In the genomic region with DNA sequence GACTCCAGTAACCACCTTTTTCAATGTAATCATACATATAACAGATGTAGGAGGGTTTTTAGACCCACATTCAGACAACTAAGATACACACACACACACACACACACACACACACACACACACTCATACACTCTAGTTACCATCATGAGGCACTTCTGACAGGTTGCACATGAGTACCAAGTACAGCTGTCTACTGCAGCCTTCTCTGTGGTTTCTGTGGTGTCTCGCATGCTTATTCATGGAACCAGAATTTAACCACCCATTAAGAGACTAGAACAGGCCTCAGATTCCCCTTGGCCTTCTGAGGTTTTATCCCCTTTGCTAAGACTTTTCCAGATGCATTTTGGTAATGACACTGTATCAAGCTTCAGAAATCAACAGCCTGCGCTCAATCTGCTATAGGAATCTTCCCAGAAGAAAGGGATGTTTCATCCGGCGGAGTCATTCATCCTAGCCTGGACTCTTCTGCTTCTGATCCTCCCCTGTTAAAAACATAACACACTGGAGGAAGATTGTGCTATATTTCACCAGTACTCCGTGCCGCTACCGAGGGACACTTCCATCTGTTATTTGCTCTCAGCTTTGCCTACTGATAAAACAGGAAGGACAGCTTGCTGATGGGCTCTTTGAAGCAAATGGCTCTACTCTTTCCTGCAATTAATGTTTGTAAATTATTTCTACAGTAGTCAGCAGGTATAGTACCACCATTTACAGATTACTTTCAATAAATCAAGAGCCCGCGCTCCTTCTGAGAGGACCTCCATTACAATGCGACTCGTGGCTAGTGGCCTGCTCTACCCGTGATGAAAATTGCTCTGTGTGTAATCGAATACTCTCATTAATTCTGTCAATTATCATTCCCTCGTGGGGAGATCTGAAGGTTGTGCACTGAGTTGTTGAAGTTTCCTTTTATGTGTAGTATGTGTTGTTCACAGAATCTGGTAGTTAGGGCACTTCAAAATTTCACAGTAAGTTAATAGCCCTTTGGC, we compare ENCODE assay signal across 17 mouse cellular contexts.
A peak's percentile ranks its signal among the peaks of the same experiment; 100 is the strongest.
DNase-seq lines count a peak whose midpoint lies in the region; ATAC-seq lines count a peak whose summit lies in the region.
"Had no signal": no experiment of that assay in that cellular context is flagged by ENCODE, and none has a peak within 500 bp of the region (broad histone marks: within the 10 kb centered on the region; RNA-seq: fewer than 3 reads in every experiment).

No protein-coding gene starts in this region.

- ATAC-seq in forebrain, embryonic 11.5 days (replicated peaks; ENCODE audit: low FRiP score): peak; percentile 66
- ATAC-seq in neural tube, embryonic 13.5 days (ENCODE audit: low read depth): peak; percentile 47
- peak; percentile 70; the same call in 1 of the 2 replicates for ATAC-seq in neural tube, embryonic 15.5 days (ENCODE audit: low FRiP score)
- ATAC-seq in megakaryocyte progenitor cell, adult 5-6 weeks (replicated peaks; ENCODE audit: poor library complexity): no peak

- no peaks in the 10 kb centered on the region for H3K4me1 ChIP-seq in forebrain, embryonic 11.5 days (replicated peaks; ENCODE audit: control insufficient read depth, insufficient read depth, low read length)
- H3K4me1 ChIP-seq in forebrain, embryonic 10.5 days: no peaks in the 10 kb centered on the region; the same call in 1 of the 2 replicates
- 0 out of 2 replicates have a peak, but pooled peaks cover 4% of the 10 kb centered on the region for H3K4me1 ChIP-seq in neural tube, embryonic 13.5 days (replicated peaks)
- peaks cover 8% of the 10 kb centered on the region; the same call in 1 of the 2 replicates for H3K4me1 ChIP-seq in neural tube, embryonic 15.5 days
- H3K4me1 ChIP-seq: embryonic facial prominence, embryonic 15.5 days; heart, embryonic 15.5 days had no signal

- 74% methylated on average over 14 of the region's 14 CpGs for WGBS in forebrain, embryonic 11.5 days
- WGBS in forebrain, embryonic 10.5 days: 84% methylated on average over 14 of the region's 14 CpGs
- WGBS in neural tube, embryonic 13.5 days: 57% methylated on average over 14 of the region's 14 CpGs
- WGBS in neural tube, embryonic 15.5 days: 57% methylated on average over 14 of the region's 14 CpGs

- no peak overlapping the region for H3K9ac ChIP-seq in forebrain, embryonic 11.5 days (ENCODE audit: low read length)
- H3K9ac ChIP-seq in neural tube, embryonic 13.5 days: no peak overlapping the region
- no peak overlapping the region for H3K9ac ChIP-seq in neural tube, embryonic 15.5 days (replicated peaks)
- H3K9ac ChIP-seq: embryonic facial prominence, embryonic 15.5 days; heart, embryonic 15.5 days; hindbrain, embryonic 15.5 days; lung, embryonic 14.5 days had no signal

- H3K9me3 ChIP-seq in forebrain, embryonic 11.5 days (ENCODE audit: control insufficient read depth, low read length): no peaks in the 10 kb centered on the region
- no peaks in the 10 kb centered on the region for H3K9me3 ChIP-seq in forebrain, embryonic 10.5 days
- H3K9me3 ChIP-seq in neural tube, embryonic 13.5 days: no peaks in the 10 kb centered on the region
- no peaks in the 10 kb centered on the region for H3K9me3 ChIP-seq in neural tube, embryonic 15.5 days (replicated peaks)
- H3K9me3 ChIP-seq: embryonic facial prominence, embryonic 15.5 days; heart, embryonic 15.5 days; hindbrain, embryonic 15.5 days had no signal

- no peak for DNase-seq in forebrain, embryonic 11.5 days (ENCODE audit: low spot score)
- DNase-seq in forebrain, embryonic 10.5 days (ENCODE audit: extremely low spot score, low spot score): no peak
- DNase-seq in neural tube, embryonic 10.5 days (ENCODE audit: extremely low spot score, low spot score): no peak
- DNase-seq in kidney, postnatal 14 days: no peak
- DNase-seq in kidney, adult 8-10 months: no peak
- DNase-seq: adrenal gland, postnatal 10 days; cerebellum, postnatal 10 days; kidney, adult 2 months; liver; lung, embryonic 14.5 days; right cerebral cortex, adult 18-20 months had no signal

- no peaks in the 10 kb centered on the region for H3K27me3 ChIP-seq in forebrain, embryonic 11.5 days (ENCODE audit: control insufficient read depth, insufficient read depth, low read length)
- no peaks in the 10 kb centered on the region for H3K27me3 ChIP-seq in forebrain, embryonic 10.5 days (ENCODE audit: poor library complexity, severe bottlenecking)
- H3K27me3 ChIP-seq in neural tube, embryonic 13.5 days: no peaks in the 10 kb centered on the region
- H3K27me3 ChIP-seq in neural tube, embryonic 15.5 days (replicated peaks): no peaks in the 10 kb centered on the region
- H3K27me3 ChIP-seq: embryonic facial prominence, embryonic 15.5 days; heart, embryonic 15.5 days; hindbrain, embryonic 15.5 days had no signal

- no peaks in the 10 kb centered on the region for H3K36me3 ChIP-seq in forebrain, embryonic 11.5 days (ENCODE audit: control insufficient read depth, insufficient read depth, low read length)
- H3K36me3 ChIP-seq in forebrain, embryonic 10.5 days (replicated peaks): no peaks in the 10 kb centered on the region
- no peaks in the 10 kb centered on the region for H3K36me3 ChIP-seq in neural tube, embryonic 13.5 days
- no peaks in the 10 kb centered on the region for H3K36me3 ChIP-seq in neural tube, embryonic 15.5 days
- H3K36me3 ChIP-seq: embryonic facial prominence, embryonic 15.5 days; heart, embryonic 15.5 days; hindbrain, embryonic 15.5 days had no signal

- no peak overlapping the region for H3K4me2 ChIP-seq in forebrain, embryonic 11.5 days (ENCODE audit: low read depth, low read length, severe bottlenecking)
- H3K4me2 ChIP-seq in neural tube, embryonic 13.5 days: no peak overlapping the region
- no peak overlapping the region; the same call in 1 of the 2 replicates for H3K4me2 ChIP-seq in neural tube, embryonic 15.5 days
- H3K4me2 ChIP-seq: embryonic facial prominence, embryonic 15.5 days; heart, embryonic 15.5 days; hindbrain, embryonic 15.5 days; lung, embryonic 14.5 days had no signal

- no peak overlapping the region for H3K4me3 ChIP-seq in forebrain, embryonic 11.5 days (ENCODE audit: low read depth, low read length)
- H3K4me3 ChIP-seq in forebrain, embryonic 10.5 days: no peak overlapping the region
- H3K4me3 ChIP-seq in neural tube, embryonic 13.5 days: no peak overlapping the region
- H3K4me3 ChIP-seq in neural tube, embryonic 15.5 days (replicated peaks): no peak overlapping the region
- H3K4me3 ChIP-seq: embryonic facial prominence, embryonic 15.5 days; heart, embryonic 15.5 days; hindbrain, embryonic 15.5 days had no signal

- no peak overlapping the region for H3K27ac ChIP-seq in forebrain, embryonic 11.5 days (ENCODE audit: low read depth, low read length)
- H3K27ac ChIP-seq in forebrain, embryonic 10.5 days: no peak overlapping the region
- H3K27ac ChIP-seq in neural tube, embryonic 13.5 days (replicated peaks): 0 out of 2 replicates have a peak overlapping the region, but pooled peaks have one; percentile 54
- peak overlapping the region; percentile 28; the same call in 1 of the 2 replicates for H3K27ac ChIP-seq in neural tube, embryonic 15.5 days (replicated peaks)
- H3K27ac ChIP-seq: embryonic facial prominence, embryonic 15.5 days; heart, embryonic 15.5 days; hindbrain, embryonic 15.5 days had no signal

Comparison
In these comparisons a context has a peak if more than half of its experiments do, and no peak if none do; other contexts are left out.
1. H3K27ac ChIP-seq: peak in neural tube, embryonic 13.5 days (single experiment) and neural tube, embryonic 15.5 days (single experiment); none in forebrain, embryonic 11.5 days (single experiment) and forebrain, embryonic 10.5 days (single experiment).